Mouse (Mus musculus) bone marrow macrophage, adult 2 months (primary cell): ENCODE data around the gene Tuba1b.

ENCODE experiments used
- CTCF ChIP-seq: IDR thresholded peaks from 2 replicates; pipeline ENCODE4 v1.5.1; 2012; ENCODE audit warnings: low read depth, mild to moderate bottlenecking, low read length, moderate library complexity
- POLR2A ChIP-seq: IDR thresholded peaks from 2 replicates; pipeline ENCODE4 v1.6.1; 2012; ENCODE audit warnings: mild to moderate bottlenecking, low read depth, low read length, borderline replicate concordance

GRCm38 (mm10) chr15:98949607-98949892 is 15.2 kb upstream of the Tuba1b start:
- no peak for TF ChIP-seq POLR2A
- TF ChIP-seq CTCF: no peak
